Mouse (Mus musculus) erythroblast, adult 5-6 weeks (primary cell): ENCODE data around the gene Phospho2. TPM values are rescaled to one million over a fixed set of nuclear protein-coding genes. Genes with fewer than 3 reads are reported as not detected.
"Not testable (repeated sequence)": the region's sequence is repeated elsewhere in the genome, so short reads cannot be mapped to it uniquely, and the experiment has no call there.

Experiments
- ATAC-seq: replicated peaks from 2 replicates; pipeline ENCODE4 v1.8.0; 2016; ENCODE audit warnings: moderate number of reproducible peaks, mild to moderate bottlenecking, moderate TSS enrichment, inconsistent platforms; ENCODE audit not compliant: poor library complexity, low FRiP score, severe bottlenecking
- total RNA-seq, 2 experiments: library from RNA; stranded (forward) in 1 of 2; stranded (reverse) in 1 of 2; fragments of 150-400 nt in 1 of 2; fragments of 200-764, 138-1000 nt in 1 of 2; gene quantifications; 2 replicates each; pipeline versions ENCODE4 v1.2.3 to v1.2.4; 2015 to 2017; ENCODE audit warnings: low replicate concordance in 2 of 2

Gene Phospho2
- total RNA-seq (2015; ENCODE audit: low replicate concordance): 8.4 and 15.4 TPM in 2 replicates
- 10.2 and 12.0 TPM in 2 replicates for total RNA-seq (2017; ENCODE audit: low replicate concordance)

DNA sequence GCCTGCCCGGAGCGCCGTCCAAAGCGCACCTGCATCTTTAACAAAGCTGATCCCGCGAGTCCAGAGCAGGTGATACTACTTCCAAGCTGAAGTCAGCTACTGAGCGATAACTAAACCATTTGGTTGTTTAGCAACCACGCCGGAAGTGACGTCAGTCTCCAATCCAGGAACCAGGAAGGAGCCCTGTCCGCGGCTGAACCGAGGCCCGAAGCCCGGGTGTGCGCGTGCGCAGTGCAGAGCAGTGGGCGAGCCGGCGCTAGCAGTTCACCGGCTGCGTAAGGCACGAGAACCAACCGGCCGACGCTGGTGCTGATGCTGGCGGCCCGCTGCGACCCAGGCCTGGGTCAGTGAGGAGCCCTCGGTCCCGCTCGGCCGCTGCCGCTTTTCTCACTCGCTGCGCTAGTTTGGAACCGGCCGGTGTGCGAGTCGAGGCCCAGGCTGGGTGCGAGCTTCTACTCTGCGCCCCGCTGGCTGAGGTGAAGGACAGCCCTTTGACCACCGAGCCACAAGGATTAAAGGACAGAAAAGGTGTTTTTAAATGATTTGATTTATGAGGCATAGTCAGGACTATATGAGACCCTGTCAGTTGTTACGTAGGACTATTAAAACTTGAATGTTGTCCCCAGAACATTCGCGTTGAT, at the start of gene Phospho2, which contains the start of gene Ccdc173:
Phospho2 (plus strand) TSS at position 195 of the 641 bp plus-strand sequence.
Ccdc173 (minus strand) TSS at position 147 of the 641 bp plus-strand sequence.
- ATAC-seq: peak; percentile 92

DNA sequence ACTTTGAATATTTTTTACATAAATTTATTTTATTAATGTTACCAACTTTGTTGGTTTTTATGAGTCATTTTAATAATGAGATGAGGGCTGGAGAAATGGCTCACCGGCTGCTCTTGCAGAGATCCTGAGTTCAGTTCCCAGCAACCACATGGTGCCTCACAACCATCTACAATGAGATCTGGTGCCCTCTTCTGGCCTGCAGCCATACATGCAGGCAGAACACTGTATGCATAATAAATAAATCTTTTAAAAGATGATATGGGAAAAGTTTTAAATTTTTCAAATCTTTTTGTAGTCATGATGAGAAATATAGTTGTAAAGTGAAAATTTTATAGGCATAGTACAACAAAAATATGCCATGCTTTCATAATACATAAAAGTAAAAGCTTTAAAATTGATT, 44.3 kb upstream of the Phospho2 start:
- no peak for ATAC-seq

DNA sequence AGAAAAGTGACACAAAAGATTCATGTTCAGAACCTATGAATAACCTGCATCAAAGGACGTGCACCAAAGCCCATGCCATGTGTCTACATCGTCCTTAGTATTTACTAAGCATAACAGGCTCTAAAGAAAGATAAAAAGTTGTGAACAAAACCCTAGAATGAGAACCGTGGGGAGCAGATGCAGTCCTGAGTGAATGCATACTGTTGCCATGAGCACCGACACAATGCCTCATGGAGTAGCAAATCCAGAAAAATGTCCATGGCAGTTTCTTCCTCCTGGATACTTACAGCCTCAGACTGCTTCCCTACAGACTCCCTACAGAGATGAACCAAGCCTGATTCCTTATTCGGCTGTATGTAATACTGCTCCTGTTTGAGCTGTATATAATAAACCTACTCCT, 28.4 kb upstream of the Phospho2 start:
- ATAC-seq: no peak

DNA sequence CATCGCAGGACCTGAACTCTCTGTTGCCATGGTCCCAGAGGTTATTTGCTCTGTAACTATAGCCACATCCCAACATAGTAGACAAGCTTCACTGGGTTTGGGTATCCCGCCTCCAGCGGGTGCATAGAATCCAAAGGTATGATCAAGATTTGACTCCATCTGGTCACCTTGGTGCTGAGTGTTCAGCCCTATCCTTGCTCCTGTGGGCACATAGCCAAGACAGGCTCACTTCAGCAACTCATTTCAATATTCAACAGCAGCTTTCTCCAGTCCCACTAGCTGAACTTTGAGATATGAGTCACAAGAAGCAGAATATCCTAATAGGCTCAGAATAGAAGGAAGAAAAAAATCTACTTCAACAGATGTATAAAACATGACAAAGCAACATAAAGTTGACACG, 26.1 kb upstream of the Phospho2 start:
- ATAC-seq: no peak

DNA sequence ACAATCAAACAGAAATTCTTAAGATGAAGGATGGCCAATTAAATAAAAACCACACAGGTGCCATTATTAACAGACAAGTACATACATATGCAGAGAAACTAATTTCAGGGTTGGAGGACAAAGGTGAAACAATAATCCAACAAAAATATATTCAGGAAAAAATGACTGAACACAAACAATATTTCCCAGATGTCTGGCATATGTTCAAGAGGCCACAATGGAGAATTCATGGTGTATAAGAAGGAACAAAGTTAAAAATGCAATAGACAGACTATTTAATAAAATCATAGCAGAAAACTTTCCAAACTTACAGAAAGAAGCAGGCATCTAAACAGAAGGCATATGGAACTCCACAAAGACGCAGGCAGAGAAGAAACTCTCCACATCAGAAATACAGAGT, 24.7 kb upstream of the Phospho2 start:
- no peak for ATAC-seq

DNA sequence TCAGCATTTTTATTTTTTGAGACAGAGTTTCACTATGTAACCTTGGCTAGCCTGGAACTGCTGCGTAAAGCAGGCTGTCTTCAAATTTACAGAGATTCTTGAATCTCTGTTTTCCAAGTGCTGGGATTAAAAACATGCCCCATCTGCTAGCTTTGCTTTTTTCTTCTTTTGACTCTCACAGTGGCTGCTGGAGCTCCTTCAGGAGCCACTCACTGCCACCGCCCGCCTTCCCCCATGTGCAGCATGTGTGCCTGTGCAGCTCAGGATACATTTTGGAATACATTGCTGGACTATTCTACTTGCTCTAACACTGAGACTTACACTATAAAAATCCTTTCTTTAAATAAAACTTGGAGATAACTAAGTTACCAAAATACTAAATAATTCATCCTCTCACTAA, 16.1 kb upstream of the Phospho2 start:
- ATAC-seq: no peak

DNA sequence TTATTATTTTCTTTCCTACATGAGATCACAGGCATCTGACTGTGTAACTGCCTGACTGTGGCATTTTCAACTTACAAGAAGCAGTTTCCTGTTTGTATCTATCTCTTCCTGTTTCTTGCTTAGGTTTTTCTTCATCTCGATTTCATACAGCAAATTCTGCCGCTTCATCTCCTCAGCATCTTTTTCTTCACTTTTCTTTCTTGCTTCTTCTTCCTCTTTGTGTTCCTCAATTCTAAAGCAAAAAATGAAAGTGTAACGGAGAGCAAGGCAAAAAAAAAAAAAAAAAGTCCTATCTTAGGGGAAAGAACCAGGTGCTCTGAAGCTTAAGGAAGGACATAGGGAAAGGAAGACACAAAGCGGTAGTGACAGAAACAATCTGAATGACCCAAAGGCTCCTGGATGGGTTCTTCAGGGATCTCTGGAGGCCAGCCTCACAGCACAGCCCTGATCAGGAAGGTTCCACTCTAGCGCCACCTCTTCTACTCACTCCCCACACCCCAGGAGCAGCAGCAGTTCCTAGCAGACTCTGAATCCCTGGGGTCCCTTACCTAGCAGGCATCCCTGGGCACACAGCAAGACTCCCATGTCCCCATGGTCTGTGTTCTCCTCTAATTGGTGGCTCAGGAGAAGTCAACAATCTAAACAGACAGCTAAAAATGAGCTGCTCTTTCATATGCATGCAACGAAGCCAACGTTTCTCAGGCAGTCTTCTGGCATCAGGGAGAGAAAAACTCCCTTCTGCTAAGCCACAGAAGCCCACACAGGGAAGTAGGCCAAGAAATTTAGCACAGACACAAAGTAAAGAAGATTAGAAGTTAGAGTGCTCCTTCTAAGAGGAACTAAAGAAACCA, 11.2 kb upstream of the Phospho2 start:
- ATAC-seq: peak; percentile 59; the same call in 1 of the 2 replicates

DNA sequence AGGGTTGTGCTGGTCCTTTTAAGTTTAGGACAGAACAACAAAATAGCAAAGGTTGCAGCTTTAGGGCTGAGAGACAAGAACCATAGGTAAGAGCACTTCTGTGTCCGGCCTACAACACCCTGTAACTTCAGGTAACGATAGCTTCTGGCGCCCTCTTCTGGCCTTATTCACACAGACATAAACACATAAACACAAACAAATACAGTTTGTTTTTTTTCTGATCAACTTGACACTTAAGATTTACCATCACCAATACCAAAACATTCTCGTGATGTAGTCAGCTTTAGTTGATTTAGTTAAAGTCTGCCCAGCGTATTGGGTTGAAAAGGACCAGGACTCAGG, 10.6 kb upstream of the Phospho2 start:
- peak; percentile 83 for ATAC-seq

DNA sequence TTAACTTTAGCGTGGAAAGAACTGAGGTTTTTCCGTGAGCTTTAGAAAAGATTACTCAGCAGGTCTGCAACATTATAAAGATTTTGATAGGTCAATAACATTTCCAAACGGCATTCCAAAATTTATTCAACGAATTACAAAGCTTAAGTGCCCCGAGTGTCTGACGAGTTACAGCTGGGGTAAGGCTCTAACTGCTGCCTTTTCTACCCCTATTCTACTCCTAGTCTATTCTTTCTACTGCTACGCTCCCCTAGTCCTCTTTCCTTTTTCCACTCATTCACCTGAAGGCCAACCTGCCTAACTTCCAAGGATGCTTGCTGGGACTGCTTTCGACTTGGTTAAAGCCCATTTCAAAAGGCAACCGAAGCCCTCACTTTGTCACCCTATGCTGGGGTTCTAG, 449 bp upstream of the Phospho2 start:
- no peak; the same call in 1 of the 2 replicates for ATAC-seq

DNA sequence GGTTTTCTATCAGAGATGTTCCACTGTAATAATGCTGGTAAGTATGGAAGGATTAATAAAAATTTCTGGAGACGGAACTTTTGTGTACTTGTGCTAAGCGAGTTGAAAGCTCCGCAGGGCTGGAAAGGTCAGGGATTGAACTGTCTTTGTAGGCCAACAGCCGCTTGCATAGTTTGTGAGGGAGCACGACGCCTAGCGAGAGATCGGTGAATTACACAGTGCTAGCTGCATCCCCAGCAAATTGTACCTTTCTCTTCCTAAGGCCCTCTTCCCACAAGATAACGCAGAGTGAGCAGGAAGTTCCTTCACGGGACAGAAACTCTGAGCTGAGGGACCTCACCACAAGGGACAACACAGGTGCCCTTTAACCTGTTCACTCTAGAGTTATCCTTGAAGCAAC, 862 bp downstream of the Phospho2 start:
- ATAC-seq: peak; percentile 87

DNA sequence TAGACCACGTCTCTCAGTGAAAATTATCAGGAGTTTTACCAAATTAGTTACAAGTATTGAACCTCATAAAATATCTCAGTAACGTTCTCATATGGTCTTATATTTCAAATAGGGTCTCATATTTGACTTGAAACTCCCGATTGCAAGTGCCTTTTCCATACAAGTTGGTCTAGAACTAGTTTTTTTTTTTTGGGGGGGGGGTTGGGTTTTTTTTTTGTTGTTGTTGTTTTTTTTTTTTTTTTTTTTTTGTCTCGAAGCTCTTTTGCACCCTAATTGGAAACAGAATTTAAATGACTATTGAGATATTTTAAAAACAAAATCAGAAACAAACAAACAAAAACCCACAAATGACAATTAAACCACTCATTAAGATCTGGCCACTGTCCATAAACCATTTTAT, 1.3 kb downstream of the Phospho2 start:
- no peak for ATAC-seq

DNA sequence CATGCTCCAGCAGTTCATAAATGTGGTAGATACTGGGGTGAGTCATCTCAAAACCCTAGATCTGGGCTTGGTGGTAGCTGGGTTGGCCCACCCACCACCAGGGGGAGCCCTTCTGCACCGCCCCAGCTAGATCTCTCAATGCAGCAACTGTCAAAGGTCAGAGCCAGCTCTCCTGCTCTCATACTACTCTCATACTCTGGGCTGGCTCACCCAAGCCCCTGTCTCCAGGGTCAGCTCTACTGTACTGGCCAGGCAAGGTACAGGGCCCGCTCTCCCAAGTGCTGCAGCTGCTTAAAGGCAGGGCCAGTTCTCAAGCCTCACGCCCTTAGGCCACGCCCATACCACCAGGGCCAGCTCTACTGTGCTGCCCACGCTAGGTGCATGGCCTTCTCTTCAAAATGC, 13.5 kb downstream of the Phospho2 start:
- peak; percentile 97 for ATAC-seq

DNA sequence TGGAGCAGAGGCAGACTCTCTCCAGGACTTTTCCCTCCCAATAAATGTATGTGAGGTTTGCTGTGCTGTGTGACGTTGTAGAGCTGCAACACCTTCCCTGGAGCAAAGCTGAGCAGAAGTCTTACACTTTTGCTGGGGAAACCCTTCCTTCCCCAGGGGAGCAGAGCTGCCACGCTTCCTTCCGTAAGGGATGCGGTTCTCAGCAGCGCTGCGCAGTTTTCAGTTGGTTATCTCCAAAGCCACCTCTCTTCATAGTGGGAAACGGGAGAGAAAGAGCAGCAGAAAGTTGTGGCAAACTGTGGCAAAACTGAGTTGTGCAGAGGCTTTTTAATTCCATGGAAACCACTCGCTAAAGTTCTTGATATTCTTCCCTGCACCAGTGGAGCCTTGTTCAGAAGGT, 14.3 kb downstream of the Phospho2 start:
- ATAC-seq: no peak

DNA sequence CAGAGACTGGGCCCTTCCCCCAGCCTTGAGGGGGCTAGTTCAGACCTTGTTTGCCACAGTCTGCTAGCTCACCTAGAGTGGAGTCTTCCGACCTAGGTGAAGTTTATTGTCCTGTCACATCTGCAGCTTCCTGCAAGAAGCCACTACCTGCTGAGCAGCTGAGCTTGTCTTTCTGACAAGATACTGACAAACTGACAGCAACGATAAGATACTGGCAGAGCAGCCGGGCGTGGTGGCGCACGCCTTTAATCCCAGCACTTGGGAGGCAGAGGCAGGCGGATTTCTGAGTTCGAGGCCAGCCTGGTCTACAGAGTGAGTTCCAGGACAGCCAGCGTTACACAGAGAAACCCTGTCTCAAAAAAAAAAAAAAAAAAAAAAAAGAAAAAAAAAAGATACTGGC, 15.2 kb downstream of the Phospho2 start:
- not testable (repeated sequence) for ATAC-seq

DNA sequence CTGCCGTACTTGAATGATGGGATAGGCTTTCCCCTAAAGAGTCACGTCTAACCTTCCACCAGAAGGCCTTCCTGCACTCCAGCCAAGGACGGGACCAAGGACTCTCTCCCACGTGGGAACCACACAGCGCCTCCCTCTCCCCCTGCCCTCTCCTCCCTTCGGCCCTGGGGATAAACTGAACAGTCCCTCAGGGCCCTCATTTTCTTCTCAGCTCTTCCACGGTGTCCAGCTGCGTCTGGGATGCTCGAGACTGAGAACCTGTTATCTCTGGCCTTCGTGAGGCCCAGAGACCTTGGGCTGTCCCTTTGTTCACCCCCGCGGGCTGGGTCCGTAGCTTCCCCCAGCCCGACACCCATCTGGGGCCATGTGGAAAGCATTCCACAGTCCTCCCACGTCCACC, 20.7 kb downstream of the Phospho2 start:
- no peak for ATAC-seq

DNA sequence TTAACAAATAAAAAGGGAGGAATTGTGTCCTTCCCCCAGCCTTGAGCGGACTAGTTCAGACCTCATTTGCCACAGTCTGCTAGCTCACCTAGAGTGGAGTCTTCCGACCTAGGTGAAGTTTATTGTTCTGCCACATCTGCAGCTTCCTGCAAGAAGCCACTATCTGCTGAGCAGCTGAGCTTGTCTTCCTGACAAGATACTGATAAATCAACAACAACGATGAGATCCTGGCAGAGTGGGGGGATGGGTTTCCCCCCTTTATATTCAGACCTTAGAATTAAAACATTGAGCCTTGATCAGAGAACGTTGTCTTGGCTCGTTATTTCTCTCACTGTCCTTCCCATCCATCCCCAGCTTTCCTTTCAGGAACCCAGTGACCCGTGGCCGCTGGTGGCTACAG, 21.9 kb downstream of the Phospho2 start:
- not testable (repeated sequence) for ATAC-seq

DNA sequence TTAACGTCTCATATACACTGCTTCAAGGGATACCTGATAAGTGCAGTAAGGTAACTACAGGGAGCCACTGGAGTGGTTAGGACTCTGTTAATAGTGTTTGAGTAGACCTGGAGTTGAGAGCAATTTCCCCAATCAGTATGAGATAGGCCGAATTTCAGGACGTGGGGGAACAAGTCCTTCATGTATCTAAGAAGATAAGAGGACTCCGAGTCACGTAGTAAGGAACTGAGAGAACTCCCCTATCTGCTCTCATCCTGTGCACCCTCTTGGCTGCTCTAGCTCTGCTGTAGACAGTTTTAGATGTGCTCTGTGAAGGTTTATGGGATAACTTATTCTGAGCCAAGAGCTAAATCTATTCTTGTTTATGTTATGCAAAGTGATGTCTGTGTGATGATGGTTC, 27.2 kb downstream of the Phospho2 start:
- ATAC-seq: peak; percentile 54; the same call in 1 of the 2 replicates

DNA sequence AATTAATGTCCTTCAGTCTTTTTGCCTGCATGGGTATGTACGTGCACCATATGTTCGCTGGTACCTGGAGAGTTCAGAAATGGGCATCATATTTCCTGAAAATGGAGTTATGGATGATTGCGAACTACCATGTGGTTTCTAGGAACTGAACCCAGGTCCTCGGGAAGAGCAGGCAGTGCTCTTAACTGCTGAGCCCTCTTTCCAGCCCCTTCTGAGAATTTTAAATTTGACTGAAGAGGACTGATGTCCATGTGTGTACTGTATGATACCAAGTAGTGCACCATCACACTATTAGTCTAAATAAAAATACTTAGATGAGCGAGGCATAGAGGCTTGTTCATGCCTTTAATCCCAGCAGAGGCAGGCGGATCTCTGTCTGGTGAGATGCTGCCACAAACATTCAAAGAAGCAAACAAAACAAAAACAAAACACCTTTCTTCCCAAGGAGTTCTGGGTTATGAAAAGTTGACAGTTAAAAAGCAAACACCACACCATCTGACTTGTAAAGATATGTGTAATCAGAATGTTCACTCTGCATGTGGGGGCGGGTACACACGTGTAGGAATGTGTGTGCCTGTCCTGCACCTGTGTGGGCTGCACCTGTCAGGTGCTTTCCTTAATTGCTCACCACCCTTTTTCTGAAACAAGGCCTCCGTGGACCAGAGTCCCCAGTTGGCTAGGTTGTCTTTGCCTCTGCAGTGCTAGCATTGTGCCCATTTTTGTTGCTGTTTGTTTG, 29.1 kb downstream of the Phospho2 start:
- peak; percentile 69 for ATAC-seq

DNA sequence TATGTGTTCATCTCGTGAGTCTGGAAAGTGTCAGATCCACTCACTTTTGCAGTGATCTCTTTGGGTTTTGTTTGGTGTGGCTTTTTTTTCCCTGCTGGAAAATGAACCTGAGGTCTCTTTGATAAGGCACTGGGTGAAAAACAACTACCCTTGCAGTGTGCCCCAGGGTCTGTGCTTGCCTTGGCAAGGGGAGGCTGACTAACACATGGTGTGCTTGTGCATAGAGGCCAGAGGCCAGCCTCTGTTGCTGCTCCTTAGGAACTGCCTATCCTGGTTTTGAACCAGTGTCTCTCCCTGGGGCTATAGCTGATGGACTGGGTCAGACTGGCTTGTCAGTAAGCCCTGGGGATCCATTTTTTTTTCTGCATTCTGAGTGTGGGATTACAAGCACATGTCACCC, 30.8 kb downstream of the Phospho2 start:
- no peak for ATAC-seq

DNA sequence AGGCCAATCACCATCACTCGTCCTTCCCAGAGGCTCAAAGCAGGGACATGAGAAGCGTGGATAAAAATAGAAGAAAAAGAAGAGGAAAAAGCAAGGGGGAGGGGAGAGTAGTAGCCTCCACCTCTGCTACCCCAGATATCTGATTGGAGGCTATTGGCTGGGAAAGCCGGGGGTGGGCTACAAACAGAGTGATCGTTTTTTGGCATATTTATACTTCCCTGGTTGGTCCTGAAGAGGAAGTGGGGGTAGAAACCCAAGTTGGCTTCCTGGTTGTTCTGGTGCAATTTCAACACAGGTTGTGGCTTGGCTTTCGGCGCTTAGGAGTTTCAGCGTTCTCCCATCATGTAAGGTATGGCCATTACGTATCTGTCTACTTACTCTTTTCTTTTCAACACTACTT, 32.3 kb downstream of the Phospho2 start, which contains the start of gene Klhl23:
Klhl23 (plus strand) TSS at position 234 of the 400 bp plus-strand sequence.
- 0 out of 2 replicates have a peak, but pooled peaks have one; percentile 14 for ATAC-seq
